Mouse (Mus musculus) left cerebral cortex, postnatal 14 days (tissue): Measurements from ENCODE around the gene Osbpl9. TPM values are rescaled to one million over a fixed set of nuclear protein-coding genes. Genes with fewer than 3 reads are reported as not detected.

Experiments
- DNase-seq, 2 experiments: peaks; one replicate each; pipeline ENCODE4 v3.0.0; 2021 to 2022; ENCODE audit warnings: low spot score in 2 of 2, mixed read lengths in 1 of 2
- intact Hi-C: fragments of 180-260 bp; cut with DNase I; formaldehyde crosslinking; loops from one replicate; pipeline ENCODE4 v1.15.1; 2025
- total RNA-seq, 2 experiments: library from RNA; stranded (reverse); gene quantifications; 2 replicates each; pipeline ENCODE4 v1.2.3; 2021

The Osbpl9 gene
- total RNA-seq, 2 experiments from 2014 or later: 49.5 to 52.2 TPM

- intact Hi-C loops: loop anchor here (10.0 kb wide), 1 partner anchor 99 kb away; no protein-coding TSS in a partner anchor
- DNase-seq: no peak
These were observed 136.4 kb downstream of the Osbpl9 start for GRCm38 (mm10) chr4:109065714-109066113.

DNA sequence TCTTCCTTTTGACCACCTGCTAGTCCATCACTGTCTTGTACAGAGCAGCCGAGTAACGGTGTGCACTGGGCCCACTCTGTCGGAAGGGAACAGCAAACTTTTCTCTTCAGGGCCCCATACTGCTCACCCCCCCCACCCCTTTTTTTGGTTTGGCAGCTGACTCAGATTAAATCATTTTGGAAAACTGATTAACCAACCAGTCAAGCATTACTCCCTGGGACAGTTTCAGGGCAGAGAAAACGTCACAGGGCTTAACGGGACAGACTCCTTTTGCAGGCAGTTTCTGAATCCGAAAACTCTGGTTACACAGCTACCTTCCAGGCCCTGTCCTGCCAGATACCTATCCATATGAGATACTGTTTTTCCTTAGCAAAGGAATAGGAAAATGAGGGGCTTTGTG lies 137.1 kb downstream of the Osbpl9 start:
- intact Hi-C loops: loop anchor here (10.0 kb wide), 1 partner anchor 100 kb away; no protein-coding TSS in a partner anchor
- DNase-seq: no peak

DNA sequence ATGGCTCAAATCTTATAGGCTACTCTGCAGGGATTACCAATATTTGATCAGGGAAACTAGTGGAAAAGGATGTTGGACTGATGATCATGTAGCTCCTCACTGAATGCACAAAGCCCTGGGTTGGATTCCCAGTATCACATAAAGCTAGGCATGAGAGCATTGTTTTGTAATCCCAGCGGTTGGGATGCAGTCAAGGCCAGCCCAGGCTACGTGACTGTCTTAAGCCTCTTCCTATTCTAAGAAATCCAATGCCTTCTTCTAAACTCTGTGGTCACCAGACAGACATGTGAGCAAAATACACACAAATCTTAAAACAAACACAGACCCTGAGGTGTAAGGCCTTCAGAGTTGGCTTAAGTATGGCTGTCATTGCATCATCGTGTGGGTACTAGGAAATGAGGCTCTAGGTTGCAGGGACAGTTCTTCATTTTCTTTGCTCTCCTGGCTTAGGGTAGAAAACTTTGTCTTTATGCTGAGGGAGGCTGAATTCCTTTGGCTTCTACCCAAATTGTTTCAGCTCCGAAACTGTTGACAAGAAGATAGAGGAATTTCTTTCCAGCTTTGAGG lies 142.7 kb downstream of the Osbpl9 start:
- DNase-seq: no peak
- intact Hi-C loops: no loop called here

GRCm38 (mm10) chr4:109057640-109058039 lies 144.4 kb downstream of the Osbpl9 start:
- intact Hi-C loops: no loop called here
- DNase-seq: no peak

GRCm38 (mm10) chr4:109056351-109056750 lies 145.7 kb downstream of the Osbpl9 start:
- intact Hi-C loops: no loop called here
- no peak for DNase-seq

DNA sequence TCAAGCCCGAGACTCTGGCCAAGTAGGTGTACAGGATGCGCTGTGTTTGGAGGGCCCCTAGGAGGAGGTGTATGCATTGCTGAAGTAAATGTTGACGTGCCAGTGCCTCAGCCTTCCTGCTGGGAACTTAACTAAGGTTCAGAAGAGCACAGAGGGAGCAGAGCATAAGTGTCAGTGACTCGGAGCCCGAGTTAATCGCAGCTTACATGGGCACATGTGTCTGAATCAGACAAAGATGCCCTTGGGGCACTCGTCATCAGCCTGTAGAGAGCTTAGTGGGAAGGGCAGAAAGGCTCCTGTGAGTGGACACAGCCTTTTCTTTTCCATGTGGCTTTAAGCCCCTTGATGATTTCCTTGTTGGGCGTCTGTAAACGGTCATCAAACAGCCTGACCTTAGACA lies 148.1 kb downstream of the Osbpl9 start:
- no peak for DNase-seq
- intact Hi-C loops: no loop called here

DNA sequence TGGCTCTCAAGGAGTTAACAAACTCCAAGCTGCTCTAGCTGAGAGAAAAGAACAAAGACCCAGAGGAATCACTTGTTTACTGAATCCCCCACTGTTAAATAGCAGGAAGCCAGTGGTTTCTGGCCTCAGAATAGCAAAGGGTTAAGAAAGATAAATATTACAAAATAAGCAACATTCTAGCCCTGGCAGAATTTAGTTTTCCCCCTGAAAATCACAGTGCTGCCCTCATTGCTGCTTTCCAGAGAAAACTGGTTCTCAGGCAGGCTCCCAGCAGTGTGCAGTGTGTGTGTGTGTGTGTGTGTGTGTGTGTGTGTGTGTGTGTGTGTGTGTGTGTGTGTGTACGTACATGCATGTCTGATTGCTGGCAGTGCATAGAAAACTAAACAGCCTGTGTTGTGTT lies 149.8 kb downstream of the Osbpl9 start:
- no peak for DNase-seq
- intact Hi-C loops: no loop called here

- intact Hi-C loops: no loop called here
- no peak for DNase-seq
These were observed 153.8 kb downstream of the Osbpl9 start for GRCm38 (mm10) chr4:109048258-109048657.

- DNase-seq: no peak
- intact Hi-C loops: no loop called here
These were observed 158.3 kb downstream of the Osbpl9 start for GRCm38 (mm10) chr4:109043756-109044155.

GRCm38 (mm10) chr4:109043294-109043693 lies 158.8 kb downstream of the Osbpl9 start:
- DNase-seq: no peak
- intact Hi-C loops: no loop called here

GRCm38 (mm10) chr4:109042739-109043138 lies 159.3 kb downstream of the Osbpl9 start:
- no peak for DNase-seq
- intact Hi-C loops: no loop called here

DNA sequence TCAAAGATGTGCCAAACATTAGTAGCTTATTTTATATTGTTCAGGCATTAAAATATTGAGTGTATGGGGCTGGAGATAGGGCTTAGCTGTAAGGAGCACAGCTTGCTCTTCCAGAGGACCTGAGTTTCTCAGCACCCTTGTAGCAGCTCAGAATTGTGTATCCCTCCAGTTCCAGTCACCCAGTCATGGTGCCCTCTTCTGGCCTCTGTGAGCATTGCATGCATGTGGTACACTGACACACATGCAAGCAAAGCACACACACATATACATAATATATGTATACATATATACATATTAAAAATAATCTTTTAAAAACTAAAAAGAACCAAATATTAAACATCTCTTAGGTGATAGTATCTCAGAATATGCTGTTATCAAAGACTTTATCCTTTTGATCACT lies 165.7 kb downstream of the Osbpl9 start:
- intact Hi-C loops: no loop called here
- peak; percentile 49 to 55 for DNase-seq

- intact Hi-C loops: no loop called here
These were observed 171.8 kb downstream of the Osbpl9 start for GRCm38 (mm10) chr4:109030266-109030665.

DNA sequence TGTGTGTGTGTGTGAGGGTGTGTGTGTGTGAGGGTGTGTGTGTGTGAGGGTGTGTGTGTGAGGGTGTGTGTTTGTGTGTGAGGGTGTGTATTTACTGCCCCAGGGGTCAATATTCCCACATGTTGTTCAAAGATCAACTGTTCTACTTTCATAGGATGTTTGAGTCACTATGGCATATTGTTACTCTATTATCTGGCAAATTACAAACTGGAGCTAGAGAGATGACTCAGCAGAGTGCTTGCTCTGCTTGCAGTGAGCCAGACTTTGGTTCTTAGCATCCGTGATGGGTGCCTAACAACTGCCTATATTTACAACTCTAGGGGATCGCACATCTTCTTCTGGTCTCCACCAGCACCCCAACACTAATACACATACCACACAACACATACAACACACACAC lies 172.2 kb downstream of the Osbpl9 start:
- intact Hi-C loops: no loop called here
- DNase-seq: no peak

More at GRCm38 (mm10) chr4:109030266-109030665, 171.8 kb downstream of the Osbpl9 start:
- no peak for DNase-seq

GRCm38 (mm10) chr4:109026543-109026942 lies 175.5 kb downstream of the Osbpl9 start:
- DNase-seq: no peak
- intact Hi-C loops: no loop called here

DNA sequence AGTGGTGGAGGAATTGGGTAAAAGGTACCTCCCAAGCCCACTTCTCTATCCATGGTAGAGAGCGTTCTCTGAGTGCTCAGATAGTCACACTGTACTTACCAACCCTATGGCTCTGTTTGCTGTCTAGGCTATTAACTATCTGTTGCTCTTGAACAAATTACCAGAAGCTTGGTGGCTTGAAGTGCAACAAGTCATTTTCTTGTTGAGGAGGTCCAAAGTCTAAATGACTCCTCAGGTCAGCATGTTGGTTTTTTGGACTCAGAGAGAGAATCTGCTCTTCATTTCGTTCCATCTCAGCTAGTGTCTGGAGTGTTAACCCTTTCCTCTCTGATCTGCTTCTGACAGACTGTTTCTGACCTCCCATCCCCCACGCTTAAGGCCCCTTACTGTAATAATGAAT lies 177.0 kb downstream of the Osbpl9 start:
- intact Hi-C loops: no loop called here
- DNase-seq: no peak

DNA sequence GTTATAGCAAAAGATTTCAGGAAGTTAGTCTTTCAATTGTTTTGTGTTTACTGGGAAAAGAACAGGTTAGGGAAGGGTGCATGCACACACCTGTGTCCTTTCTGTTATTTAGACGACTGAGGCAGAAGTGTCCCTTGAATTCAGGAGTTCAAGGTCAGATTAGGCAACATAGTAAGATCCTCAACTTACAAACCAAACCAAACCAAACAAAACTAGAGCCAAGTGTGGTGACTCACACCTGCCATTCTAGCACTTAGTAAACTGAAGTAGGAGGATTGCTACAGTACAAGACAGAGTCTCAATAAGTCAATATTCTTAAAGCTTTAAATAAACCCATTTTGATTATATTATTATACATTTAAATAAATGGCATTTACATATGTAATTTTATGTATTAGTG lies 180.1 kb downstream of the Osbpl9 start:
- DNase-seq: no peak
- intact Hi-C loops: no loop called here

DNA sequence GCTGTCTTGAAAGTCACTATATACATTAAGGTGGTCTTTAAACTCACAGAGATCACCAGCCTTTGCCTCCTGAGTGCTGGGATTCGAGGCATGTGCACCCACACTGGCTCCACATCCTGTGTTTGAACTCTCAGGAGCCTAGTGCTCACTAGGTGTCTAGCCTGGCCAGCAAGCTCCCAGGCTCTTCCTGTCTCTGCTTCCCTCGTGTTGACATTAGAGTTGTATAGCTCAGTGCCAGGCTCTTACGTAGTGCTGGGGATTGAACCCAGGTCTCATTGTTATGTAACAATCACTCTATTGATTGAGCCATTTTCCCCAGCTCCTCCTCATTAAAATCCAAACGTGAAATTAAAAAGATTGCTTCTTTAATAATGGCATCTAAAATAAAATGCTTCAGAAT lies 182.8 kb downstream of the Osbpl9 start:
- DNase-seq: no peak
- intact Hi-C loops: no loop called here

GRCm38 (mm10) chr4:109017441-109017840 lies 184.6 kb downstream of the Osbpl9 start:
- intact Hi-C loops: no loop called here
- DNase-seq: no peak

- intact Hi-C loops: no loop called here
These were observed 188.0 kb downstream of the Osbpl9 start for GRCm38 (mm10) chr4:109014091-109014490.

More at GRCm38 (mm10) chr4:109014091-109014490, 188.0 kb downstream of the Osbpl9 start:
- no peak for DNase-seq
